Mouse (Mus musculus) central nervous system, embryonic 18 days (tissue): ENCODE data around the gene Olfr1160. TPM values are rescaled to one million over a fixed set of nuclear protein-coding genes. Genes with fewer than 3 reads are reported as not detected.

Experiments
- polyA plus RNA-seq: library from polyadenylated mRNA; depleted of rRNA; stranded (reverse); fragments of >200 nt; gene quantifications from 2 replicates; pipeline ENCODE4 v1.2.3, GENCODE M21; 2012; rRNA removed

Gene Olfr1160
- polyA plus RNA-seq, result not detected in 2 replicates

GRCm38 (mm10) chr2:88007515-88008318 lies at the start of gene Olfr1160:
Gene Olfr1160 (minus strand): TSS chr2:88008268.

GRCm38 (mm10) chr2:88051029-88051428 lies 43.0 kb upstream of the Olfr1160 start, which contains the start of gene Olfr1162:
Gene Olfr1162 (minus strand): TSS chr2:88051129.

DNA sequence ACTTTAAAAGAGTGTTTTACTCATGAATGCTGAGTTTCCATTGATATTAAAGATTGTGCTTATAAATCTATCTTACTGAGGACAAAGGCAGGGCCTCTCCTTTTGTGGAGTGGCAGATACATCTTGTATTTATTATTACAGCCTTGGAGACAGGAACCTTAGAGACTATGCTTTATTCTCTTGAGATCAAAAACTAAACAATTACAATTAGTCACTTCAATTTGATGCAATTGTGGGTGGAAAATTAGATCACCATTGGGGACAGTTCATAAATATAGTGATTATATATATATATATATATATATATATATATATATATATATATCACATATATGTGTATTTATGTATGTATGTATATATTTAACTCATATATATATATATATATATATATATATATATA lies 29.5 kb upstream of the Olfr1160 start, which contains the start of gene Olfr73:
TSS of gene Olfr73 (minus strand) at position 101 of the 400 bp plus-strand sequence.

DNA sequence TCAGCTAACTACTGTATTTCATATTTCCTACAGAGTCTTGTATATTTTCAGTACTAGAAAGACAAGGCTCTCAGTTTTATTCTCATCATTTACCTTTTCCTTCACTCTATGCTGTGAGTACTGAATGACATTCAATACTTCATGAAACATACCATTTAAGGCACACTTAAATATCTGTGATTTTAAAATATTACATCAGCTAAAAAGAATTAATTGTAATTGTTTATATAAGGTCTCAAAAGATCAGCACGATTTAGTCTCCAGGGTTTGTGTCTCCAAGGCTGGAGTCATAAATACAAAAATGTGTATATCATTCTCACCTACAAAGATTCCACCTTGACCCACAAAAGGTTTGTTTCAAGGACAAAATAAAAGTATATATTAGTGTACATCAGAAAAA lies 14.4 kb upstream of the Olfr1160 start, which contains the start of gene Olfr1161:
TSS of gene Olfr1161 (plus strand) at position 301 of the 400 bp plus-strand sequence.

DNA sequence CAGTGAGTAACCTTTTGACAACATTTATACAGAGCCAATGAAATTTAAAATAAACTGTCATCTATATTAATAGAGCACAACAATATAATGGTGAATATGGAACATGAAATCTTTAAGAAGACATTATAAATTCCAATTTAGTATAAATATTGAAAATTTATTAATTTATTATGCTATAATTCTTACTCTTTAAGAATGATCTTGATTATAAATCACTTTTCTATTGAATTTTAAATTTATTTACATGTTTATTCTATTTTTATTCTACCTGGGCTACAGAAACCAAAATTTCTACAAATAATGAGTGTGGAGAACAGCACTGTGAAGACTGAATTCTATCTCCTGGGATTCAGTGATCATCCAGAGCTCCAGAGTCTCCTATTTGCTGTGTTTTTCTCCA lies 18.3 kb downstream of the Olfr1160 start, which contains the start of gene Olfr1158:
TSS of gene Olfr1158 (plus strand) at position 301 of the 400 bp plus-strand sequence.

DNA sequence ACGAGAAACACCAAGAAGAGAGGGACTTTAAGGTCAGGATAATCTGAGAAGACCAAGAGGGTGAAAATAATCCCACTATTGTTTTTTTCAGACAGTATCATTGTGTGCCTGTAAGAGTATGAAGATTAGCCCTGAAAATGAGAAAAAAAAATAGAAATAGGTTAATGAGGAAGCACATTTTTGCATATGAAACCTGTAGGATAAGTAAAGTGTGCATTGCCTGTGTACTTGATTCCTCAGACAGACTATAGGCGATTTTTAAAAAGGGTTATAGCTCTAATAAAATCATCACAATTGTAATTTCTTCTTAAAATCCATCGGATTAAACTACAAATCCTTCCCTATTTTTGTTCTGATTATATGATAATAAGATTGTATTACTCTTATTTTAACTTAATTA lies 33.5 kb downstream of the Olfr1160 start, which contains the start of gene Olfr74:
TSS of gene Olfr74 (minus strand) at position 101 of the 400 bp plus-strand sequence.

GRCm38 (mm10) chr2:87968199-87968598 lies 39.9 kb downstream of the Olfr1160 start, which contains the start of gene Olfr1157:
Gene Olfr1157 (minus strand): TSS chr2:87968299.

DNA sequence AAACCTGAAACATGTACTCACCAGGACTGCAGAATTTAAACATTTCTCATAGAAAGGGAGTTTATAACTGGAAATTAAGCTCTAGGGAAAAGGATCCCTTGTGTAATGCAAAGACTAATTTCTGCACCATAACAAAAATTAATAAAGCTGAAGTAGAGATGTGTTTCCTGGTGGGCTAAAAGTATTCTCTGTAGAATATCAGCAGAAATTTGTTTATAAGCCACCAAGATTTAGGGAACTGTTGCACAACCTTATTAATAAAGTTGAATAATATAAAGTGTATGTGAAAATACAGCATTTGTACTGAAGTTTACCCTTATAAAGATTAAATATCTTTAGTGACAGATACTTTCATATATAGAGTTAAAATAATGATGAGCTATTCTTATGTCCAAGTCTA lies 55.1 kb downstream of the Olfr1160 start, which contains the start of gene Olfr1156:
TSS of gene Olfr1156 (minus strand) at position 101 of the 400 bp plus-strand sequence.

Other genes starting within 250 kb of the Olfr1160 start
- not detected in 2 replicates for gene Olfr152, start 228.8 kb downstream of the Olfr1160 start, polyA plus RNA-seq
- gene Olfr1143, start 207.7 kb downstream of the Olfr1160 start, polyA plus RNA-seq, result not detected in 2 replicates
- gene Olfr1145, start 198.4 kb downstream of the Olfr1160 start, polyA plus RNA-seq, result not detected in 2 replicates
- not detected in 2 replicates for gene Olfr1148, start 177.7 kb downstream of the Olfr1160 start, polyA plus RNA-seq
- gene Olfr1150-ps1, start 164.3 kb downstream of the Olfr1160 start, polyA plus RNA-seq, result not detected in 2 replicates
- gene Olfr1151, start 152.4 kb downstream of the Olfr1160 start, polyA plus RNA-seq, result not detected in 2 replicates
- gene Olfr1152, start 141.8 kb downstream of the Olfr1160 start, polyA plus RNA-seq, result not detected in 2 replicates
- not detected in 2 replicates for gene Olfr1153, start 113.3 kb downstream of the Olfr1160 start, polyA plus RNA-seq
- gene Olfr1154, start 103.1 kb downstream of the Olfr1160 start, polyA plus RNA-seq, result not detected in 2 replicates
- not detected in 2 replicates for gene Olfr1155, start 63.1 kb downstream of the Olfr1160 start, polyA plus RNA-seq
- not detected in 2 replicates for gene Olfr1156, start 55.2 kb downstream of the Olfr1160 start, polyA plus RNA-seq
- not detected in 2 replicates for gene Olfr1157, start 40.0 kb downstream of the Olfr1160 start, polyA plus RNA-seq
- gene Olfr74, start 33.6 kb downstream of the Olfr1160 start, polyA plus RNA-seq, result not detected in 2 replicates
- gene Olfr1158, start 18.2 kb downstream of the Olfr1160 start, polyA plus RNA-seq, result not detected in 2 replicates
- gene Olfr1161, start 14.5 kb upstream of the Olfr1160 start, polyA plus RNA-seq, result not detected in 2 replicates
- gene Olfr73, start 29.4 kb upstream of the Olfr1160 start, polyA plus RNA-seq, result not detected in 2 replicates
- gene Olfr1162, start 42.9 kb upstream of the Olfr1160 start, polyA plus RNA-seq, result not detected in 2 replicates
- gene Olfr1163, start 63.6 kb upstream of the Olfr1160 start, polyA plus RNA-seq, result not detected in 2 replicates
- gene Olfr1164, start 85.7 kb upstream of the Olfr1160 start, polyA plus RNA-seq, result not detected in 2 replicates
- not detected in 2 replicates for gene Olfr1166, start 120.0 kb upstream of the Olfr1160 start, polyA plus RNA-seq
- gene Olfr1167, start 146.9 kb upstream of the Olfr1160 start, polyA plus RNA-seq, result not detected in 2 replicates
- not detected in 2 replicates for gene Olfr1168, start 173.6 kb upstream of the Olfr1160 start, polyA plus RNA-seq
- gene Olfr1170, start 220.1 kb upstream of the Olfr1160 start, polyA plus RNA-seq, result not detected in 2 replicates